Mouse (Mus musculus) midbrain, embryonic 15.5 days (tissue): ENCODE measurements around the gene Dlk1. TPM values are rescaled to one million over a fixed set of nuclear protein-coding genes. Genes with fewer than 3 reads are reported as not detected.

ENCODE experiments used
- ATAC-seq: fragments of 200-750 bp; cut with Nextera tagmentation; replicated peaks from 2 replicates; pipeline ENCODE4 v1.8.0; 2017; ENCODE audit warnings: moderate TSS enrichment
- H3K27ac ChIP-seq: fragments of 300-500 bp; sonication (generic); 2 replicates; pipeline ENCODE4 v1.5.1; 2015; ENCODE audit warnings: mild to moderate bottlenecking, inconsistent platforms
- H3K27me3 ChIP-seq: fragments of 300-500 bp; sonication (generic); replicated peaks from 2 replicates; pipeline ENCODE4 v1.6.1; 2015; ENCODE audit warnings: inconsistent platforms
- H3K36me3 ChIP-seq: fragments of 300-500 bp; sonication (generic); replicated peaks from 2 replicates; pipeline ENCODE4 v1.6.1; 2015; ENCODE audit warnings: inconsistent platforms
- H3K4me1 ChIP-seq: fragments of 300-500 bp; sonication (generic); 2 replicates; pipeline ENCODE4 v1.6.1; 2015; ENCODE audit warnings: inconsistent platforms
- H3K4me2 ChIP-seq: fragments of 300-500 bp; sonication (generic); 2 replicates; pipeline ENCODE4 v1.6.1; 2015; ENCODE audit warnings: inconsistent platforms, mild to moderate bottlenecking, moderate library complexity
- H3K4me3 ChIP-seq: fragments of 300-500 bp; sonication (generic); 2 replicates; pipeline ENCODE4 v1.5.1; 2015; ENCODE audit warnings: mild to moderate bottlenecking, inconsistent platforms
- H3K9ac ChIP-seq: fragments of 300-500 bp; sonication (generic); 2 replicates; pipeline ENCODE4 v1.6.1; 2015; ENCODE audit warnings: mild to moderate bottlenecking, inconsistent platforms
- H3K9me3 ChIP-seq: fragments of 300-500 bp; sonication (generic); 2 replicates; pipeline ENCODE4 v1.6.1; 2016; ENCODE audit warnings: inconsistent platforms
- WGBS: fragments of 180-500 bp; shearing (Covaris S2); methylation state at CpG from one replicate; pipeline ENCODE4 v1.1.7; 2015; ENCODE audit warnings: mixed read lengths; 5-methylcytosine and 5-hydroxymethylcytosine counted together
- polyA plus RNA-seq: library from polyadenylated mRNA; unstranded; fragments of >200 nt; fragmentation: Nextera tagmentation; extraction: Ambion mirVana; gene quantifications from 2 replicates; pipeline ENCODE4 v1.2.1, GENCODE M21; 2015

Dlk1 gene
- polyA plus RNA-seq, 1 experiment from 2014 or later: 76.0 TPM

DNA sequence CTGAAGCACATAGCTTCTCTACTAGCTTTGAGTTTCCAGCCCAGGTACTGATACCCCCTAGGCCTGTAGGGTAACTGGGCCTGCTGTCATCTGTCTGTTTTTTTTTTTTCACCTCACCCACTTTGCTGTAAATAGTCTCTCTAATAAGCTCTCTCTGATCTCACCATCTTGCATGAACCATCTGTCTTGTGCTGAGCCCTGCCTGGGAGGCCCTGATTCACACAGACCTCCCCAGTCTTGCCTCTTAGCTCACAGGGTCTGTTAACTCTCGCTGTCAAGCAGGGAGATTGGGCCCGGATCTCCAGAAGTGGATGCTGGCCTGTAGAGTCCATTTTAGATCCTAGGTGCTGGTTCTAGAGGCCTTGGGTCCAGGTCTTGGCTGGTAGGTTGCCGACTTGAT is 9.3 kb upstream of the Dlk1 start:
- peaks cover 30% of the 10 kb centered on the region for H3K4me1 ChIP-seq
- no peak overlapping the region for H3K4me2 ChIP-seq
- 55% methylated on average over 3 of the region's 3 CpGs for WGBS
- ATAC-seq: no peak
- H3K9me3 ChIP-seq: no peaks in the 10 kb centered on the region
- H3K36me3 ChIP-seq: no peaks in the 10 kb centered on the region
- no peak overlapping the region for H3K4me3 ChIP-seq
- H3K27ac ChIP-seq: no peak overlapping the region
- peaks cover 57% of the 10 kb centered on the region for H3K27me3 ChIP-seq
- no peak overlapping the region for H3K9ac ChIP-seq

DNA sequence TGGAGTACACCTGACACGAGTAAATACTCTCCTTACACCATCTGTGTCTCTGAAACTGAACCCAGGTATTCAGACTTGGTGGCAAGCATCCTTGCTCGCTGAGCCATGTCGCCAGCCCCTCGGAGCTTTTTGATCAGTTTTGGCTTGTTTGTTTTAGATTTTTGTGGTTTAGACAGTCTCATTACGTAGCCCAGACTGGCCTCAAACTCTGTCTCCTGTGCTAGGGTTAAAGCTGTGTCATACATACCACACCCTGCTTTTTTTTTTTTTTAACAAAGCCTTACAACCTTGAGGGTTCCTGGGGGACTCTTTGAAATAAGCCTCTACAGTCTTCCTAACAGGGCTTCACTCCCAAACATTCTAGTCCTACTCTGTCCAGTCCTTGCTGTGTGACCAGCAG is 7.6 kb upstream of the Dlk1 start:
- 53% methylated on average over 5 of the region's 5 CpGs for WGBS
- no peak overlapping the region for H3K4me2 ChIP-seq
- H3K9ac ChIP-seq: no peak overlapping the region
- ATAC-seq: no peak
- H3K9me3 ChIP-seq: no peaks in the 10 kb centered on the region
- H3K4me1 ChIP-seq: peaks cover 27% of the 10 kb centered on the region
- no peaks in the 10 kb centered on the region for H3K36me3 ChIP-seq
- H3K27me3 ChIP-seq: peaks cover 53% of the 10 kb centered on the region
- H3K27ac ChIP-seq: no peak overlapping the region
- no peak overlapping the region for H3K4me3 ChIP-seq

DNA sequence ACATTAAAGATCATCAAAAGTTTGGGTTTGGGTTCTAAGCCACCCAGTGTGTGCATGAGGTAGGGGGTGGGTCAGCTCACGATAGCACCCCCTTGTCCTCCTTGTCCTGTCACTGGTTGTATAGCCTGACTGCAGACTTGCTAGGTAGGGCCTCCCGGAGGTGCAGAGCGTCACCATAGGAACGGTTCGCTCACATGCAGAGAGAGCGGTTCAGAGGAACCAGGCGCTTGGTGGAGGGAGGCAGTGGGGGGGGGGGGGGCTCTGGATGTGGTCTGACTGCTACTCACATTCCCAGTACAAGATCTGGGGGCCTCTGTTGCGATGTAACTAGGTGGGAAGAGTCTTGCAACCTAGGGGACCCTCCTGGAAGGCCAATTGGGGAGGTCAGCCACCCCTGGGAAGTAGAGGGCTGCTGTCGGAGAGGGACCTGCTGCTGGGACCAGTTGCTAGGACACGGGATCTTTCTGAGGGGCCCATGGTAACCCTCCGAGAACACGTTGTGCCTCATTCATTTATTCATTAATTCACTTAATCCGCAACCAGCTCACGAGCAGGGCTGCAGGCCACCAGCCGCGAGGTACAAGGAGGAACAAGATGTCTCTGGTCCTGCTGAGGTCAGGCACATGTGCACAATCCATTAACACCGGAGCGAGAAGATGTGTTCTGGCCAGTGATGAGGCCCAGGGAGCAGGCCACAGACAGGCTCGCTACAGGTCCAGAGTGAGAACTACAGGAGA is 7.0 kb upstream of the Dlk1 start:
- Histone ChIP-seq H3K9me3 (no peaks in the 10 kb centered on the region), H3K27ac (no peak overlapping the region), H3K9ac (no peak overlapping the region), H3K36me3 (no peaks in the 10 kb centered on the region), H3K4me3 (no peak overlapping the region), H3K4me2 (peak overlapping the region; percentile 21), H3K4me1 (peaks cover 31% of the 10 kb centered on the region), H3K27me3 (peaks cover 54% of the 10 kb centered on the region)
- peak; percentile 66 for ATAC-seq
- WGBS: 4% methylated on average over 19 of the region's 19 CpGs

DNA sequence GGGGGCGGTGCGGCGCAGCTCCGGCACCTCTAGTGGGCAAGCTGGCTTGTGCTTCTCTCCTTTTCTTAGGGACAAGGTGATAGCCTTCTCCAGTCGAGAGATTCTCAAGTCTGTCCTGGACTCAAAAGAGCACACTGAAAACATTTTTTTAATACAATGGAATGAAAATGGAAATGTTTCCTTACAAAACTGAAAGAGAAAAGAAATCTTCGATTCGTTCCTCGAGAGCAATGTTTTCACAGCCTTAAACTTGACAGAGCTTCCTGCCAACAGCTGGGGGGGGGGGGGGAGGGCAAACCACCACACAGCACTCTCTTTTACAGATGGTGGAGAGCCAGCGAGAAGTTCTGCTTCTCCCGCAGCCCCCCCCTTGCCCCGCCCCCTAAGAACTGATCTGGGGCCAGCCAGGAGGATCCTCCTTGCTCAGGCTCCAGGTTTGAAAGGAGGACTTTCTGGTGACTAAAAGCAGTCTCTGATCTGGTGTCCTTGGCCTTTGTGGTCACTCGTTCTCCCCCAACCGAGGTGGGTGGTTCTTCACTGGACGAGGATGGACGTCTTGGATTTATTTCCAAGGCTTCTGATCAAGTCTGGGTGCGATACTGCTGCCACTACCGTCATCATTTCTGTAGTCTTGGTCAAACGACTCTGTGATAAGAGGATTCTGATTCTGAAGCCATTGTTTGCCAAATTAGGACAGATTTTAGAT is 6.2 kb upstream of the Dlk1 start:
- H3K27me3 ChIP-seq: peaks cover 56% of the 10 kb centered on the region
- H3K4me1 ChIP-seq: peaks cover 30% of the 10 kb centered on the region
- WGBS: 3% methylated on average over 18 of the region's 18 CpGs
- H3K9ac ChIP-seq: no peak overlapping the region
- no peaks in the 10 kb centered on the region for H3K9me3 ChIP-seq
- peak overlapping the region; percentile 21 for H3K4me2 ChIP-seq
- no peak for ATAC-seq
- H3K36me3 ChIP-seq: no peaks in the 10 kb centered on the region
- H3K4me3 ChIP-seq: no peak overlapping the region
- H3K27ac ChIP-seq: no peak overlapping the region

DNA sequence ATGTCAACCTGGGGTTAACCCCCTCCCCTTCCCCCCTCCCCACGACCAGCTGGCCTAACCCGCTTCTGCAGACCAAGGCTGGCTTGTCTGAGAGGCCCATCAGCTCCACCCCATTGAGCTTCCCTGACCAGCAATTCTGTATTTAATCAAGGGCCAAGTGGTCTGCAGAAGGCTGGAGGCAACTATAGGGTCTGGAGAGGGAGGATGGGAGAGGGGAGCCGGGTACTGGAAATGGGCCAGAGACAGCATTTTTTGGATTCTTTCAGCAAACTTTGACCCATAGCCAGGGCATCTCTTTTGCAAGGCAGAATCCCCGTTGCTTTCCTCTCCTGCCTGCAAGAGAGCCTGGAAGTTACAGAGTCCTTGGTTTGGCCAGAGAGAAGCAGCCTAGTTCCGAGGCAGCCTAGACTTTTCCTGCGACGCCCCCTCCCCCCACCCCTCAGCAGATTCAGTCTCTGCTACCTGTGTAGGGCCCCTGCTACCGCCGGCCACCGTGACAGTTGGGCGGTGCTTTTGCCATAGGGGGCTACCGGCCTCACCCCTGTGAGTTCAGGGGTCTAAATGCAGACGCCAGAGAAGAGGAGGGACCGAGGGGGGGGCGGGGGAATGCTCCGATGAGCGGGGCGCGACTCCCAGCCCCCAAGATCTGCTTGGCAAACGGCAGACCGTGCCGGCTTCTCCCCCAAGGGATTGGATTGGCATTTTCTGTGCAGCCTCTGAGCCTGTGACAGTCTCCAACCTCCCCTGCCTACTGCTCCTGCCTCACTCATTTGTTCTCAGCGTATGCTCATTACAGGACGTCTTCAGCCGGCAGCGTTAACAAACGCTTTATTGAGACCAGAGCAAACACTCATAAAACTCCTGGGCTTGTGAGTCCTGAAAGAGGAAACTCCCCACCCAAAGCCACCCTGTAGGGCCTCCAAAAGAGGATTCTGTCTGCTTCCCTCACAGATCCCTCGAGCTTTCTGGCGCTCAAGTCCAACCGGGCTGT is 2.9 kb upstream of the Dlk1 start:
- Histone ChIP-seq H3K4me3 (peak overlapping the region; percentile 35), H3K4me1 (peaks cover 42% of the 10 kb centered on the region), H3K27ac (no peak overlapping the region), H3K9ac (peak overlapping the region; percentile 44), H3K4me2 (peak overlapping the region; percentile 72), H3K27me3 (peaks cover 68% of the 10 kb centered on the region), H3K9me3 (no peaks in the 10 kb centered on the region), H3K36me3 (no peaks in the 10 kb centered on the region)
- ATAC-seq: no peak
- WGBS: under 1% methylated on average over 30 of the region's 30 CpGs

DNA sequence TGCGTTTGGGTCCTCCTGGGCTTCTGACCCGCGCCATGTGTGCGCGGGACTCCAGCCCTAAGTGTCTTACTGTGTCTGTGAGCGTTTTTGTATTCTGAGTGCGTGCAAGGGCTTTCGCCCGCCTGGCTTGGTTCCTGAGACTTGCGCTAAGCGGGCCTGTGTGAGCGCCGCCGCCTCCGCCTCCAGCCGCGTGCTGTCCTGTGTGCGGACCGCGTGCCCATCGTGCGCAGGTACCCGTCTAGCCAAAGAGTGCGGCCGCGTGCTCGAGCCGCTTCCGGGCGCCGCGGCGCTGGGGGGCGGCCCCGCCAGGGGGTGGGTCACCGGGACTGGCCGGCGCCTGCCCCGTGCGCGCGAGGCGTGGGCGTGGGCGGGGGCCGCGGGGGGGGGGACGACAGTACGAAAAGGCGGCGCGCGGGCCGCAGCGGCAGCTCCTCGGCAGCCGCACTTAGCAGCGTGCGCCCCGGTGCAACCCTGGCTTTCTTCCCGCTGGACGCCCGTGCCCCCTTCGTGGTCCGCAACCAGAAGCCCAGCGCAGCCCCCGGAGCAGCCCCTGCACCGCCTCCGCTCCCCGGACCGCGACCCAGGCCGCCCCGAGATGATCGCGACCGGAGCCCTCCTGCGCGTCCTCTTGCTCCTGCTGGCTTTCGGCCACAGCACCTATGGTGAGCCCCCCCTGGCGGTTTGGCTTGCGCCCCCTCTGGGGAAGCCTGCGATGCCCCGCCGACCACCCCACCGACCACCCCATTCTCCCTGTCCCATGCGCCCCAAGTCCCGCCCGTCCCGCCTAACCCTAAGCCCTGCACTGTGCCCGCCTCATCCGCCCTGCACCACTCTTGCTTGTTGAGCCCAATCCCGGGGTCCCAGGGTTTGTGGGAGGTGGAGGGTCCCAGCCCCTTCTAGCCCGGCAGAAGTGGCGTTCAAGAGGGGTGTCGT is 708 bp downstream of the Dlk1 start:
- ATAC-seq: peak; percentile 64; the same call in 1 of the 2 replicates
- H3K27ac ChIP-seq: 0 out of 2 replicates have a peak overlapping the region, but pooled peaks have one; percentile 3
- peak overlapping the region; percentile 45 for H3K4me3 ChIP-seq
- H3K27me3 ChIP-seq: peaks cover 59% of the 10 kb centered on the region
- no peaks in the 10 kb centered on the region for H3K9me3 ChIP-seq
- 1% methylated on average over 79 of the region's 96 CpGs for WGBS
- peak overlapping the region; percentile 84 for H3K4me2 ChIP-seq
- H3K36me3 ChIP-seq: no peaks in the 10 kb centered on the region
- H3K9ac ChIP-seq: peak overlapping the region; percentile 30; the same call in 1 of the 2 replicates
- H3K4me1 ChIP-seq: peaks cover 47% of the 10 kb centered on the region

DNA sequence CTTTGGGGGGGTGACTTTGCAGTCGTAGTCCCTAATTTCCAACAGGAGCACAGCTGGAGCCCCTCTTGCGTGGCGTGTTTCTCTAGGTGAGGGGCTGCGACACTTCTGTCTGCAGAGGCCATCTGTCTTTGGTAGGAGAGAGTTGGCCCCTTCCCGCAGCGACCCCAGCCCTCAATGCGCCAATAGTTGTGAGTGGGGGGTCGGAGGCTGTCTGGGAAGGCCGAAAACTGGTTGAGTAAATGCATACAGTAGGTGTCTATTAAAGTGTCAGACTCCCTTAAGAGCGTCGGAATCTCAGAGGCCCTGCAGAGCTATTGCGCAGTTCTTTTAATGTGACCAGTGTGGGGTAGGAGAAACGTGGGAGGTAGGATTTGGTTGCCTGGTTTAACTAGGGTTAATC is 1.5 kb downstream of the Dlk1 start:
- no peak for ATAC-seq
- H3K9me3 ChIP-seq: no peaks in the 10 kb centered on the region
- H3K9ac ChIP-seq: no peak overlapping the region
- WGBS: 13% methylated on average over 13 of the region's 13 CpGs
- H3K4me2 ChIP-seq: peak overlapping the region; percentile 84
- no peaks in the 10 kb centered on the region for H3K36me3 ChIP-seq
- H3K27me3 ChIP-seq: peaks cover 54% of the 10 kb centered on the region
- H3K27ac ChIP-seq: 0 out of 2 replicates have a peak overlapping the region, but pooled peaks have one; percentile 3
- peaks cover 55% of the 10 kb centered on the region for H3K4me1 ChIP-seq
- H3K4me3 ChIP-seq: peak overlapping the region; percentile 45

DNA sequence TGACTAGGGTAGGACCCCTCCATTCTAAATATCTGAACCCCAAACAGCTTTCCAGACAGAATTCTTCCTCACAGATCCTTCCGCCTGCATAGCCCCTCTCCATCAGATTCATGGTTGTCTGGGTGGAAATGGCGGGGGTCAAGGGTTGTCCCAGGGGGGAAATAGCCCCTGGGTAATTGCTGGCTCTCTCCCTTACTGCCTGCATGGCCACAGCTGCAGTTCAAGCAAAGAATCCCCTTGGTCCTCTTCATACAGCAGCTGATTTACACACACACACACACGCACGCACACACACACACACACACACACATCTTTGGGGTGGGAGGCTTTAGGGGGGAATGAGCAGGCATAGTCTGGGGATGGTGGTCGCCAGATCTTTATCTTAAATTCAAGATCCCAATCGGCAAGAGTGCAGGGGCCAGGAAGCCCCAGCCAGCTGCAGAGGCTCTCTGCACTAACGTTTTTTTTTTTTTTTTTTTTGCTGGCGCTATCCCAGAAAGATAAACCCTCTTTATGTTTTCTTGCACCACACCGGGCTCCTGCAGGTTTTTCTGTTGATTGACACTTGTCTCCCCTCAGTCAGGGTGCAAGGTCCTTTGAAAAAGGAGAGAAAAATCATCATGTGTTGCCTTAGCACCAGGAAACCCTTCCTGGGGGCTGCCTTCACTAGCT is 4.0 kb downstream of the Dlk1 start:
- Histone ChIP-seq H3K9me3 (no peaks in the 10 kb centered on the region), H3K27me3 (peaks cover 54% of the 10 kb centered on the region), H3K4me1 (peaks cover 47% of the 10 kb centered on the region), H3K27ac (no peak overlapping the region), H3K4me2 (no peak overlapping the region), H3K9ac (no peak overlapping the region), H3K36me3 (no peaks in the 10 kb centered on the region), H3K4me3 (no peak overlapping the region)
- 18% methylated on average over 9 of the region's 9 CpGs for WGBS
- ATAC-seq: no peak

DNA sequence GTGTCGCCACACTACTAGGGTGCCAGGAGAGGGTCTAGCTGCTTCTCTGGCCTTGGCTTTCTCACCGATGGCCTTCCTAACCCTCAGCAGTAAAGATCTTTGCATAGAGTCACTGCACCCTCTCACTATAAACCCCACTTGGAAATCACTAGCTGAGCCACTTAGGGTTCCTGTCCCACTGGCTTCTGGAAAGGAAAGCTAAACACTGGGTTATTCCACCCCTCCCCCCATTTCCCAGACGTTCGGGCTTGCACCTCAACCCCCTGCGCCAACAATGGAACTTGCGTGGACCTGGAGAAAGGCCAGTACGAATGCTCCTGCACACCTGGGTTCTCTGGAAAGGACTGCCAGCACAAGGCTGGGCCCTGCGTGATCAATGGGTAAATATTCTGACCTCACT is 5.2 kb downstream of the Dlk1 start:
- no peak overlapping the region for H3K4me3 ChIP-seq
- ATAC-seq: no peak
- H3K36me3 ChIP-seq: no peaks in the 10 kb centered on the region
- H3K4me1 ChIP-seq: peaks cover 44% of the 10 kb centered on the region
- no peaks in the 10 kb centered on the region for H3K9me3 ChIP-seq
- no peak overlapping the region for H3K4me2 ChIP-seq
- no peak overlapping the region for H3K27ac ChIP-seq
- no peak overlapping the region for H3K9ac ChIP-seq
- peaks cover 47% of the 10 kb centered on the region for H3K27me3 ChIP-seq
- 27% methylated on average over 8 of the region's 8 CpGs for WGBS

DNA sequence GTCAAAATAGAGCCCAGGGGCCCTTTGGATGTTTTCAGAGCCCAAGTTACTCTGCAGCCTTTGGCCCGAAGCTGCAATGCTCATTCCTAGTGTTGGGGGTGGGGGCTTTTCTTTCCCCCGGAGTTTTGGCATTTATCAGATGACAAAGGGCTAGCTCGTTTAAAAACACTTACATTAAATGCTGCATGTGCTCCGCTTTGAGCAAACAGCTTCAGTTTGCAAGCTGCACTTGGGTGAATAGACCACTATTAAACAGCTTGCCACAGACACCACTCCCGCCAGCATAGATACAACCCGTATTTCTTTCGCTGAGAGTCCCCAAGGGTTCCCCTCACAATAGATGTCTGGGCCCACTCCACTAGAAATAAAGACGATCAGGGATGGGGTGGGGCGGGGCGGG is 6.3 kb downstream of the Dlk1 start:
- Histone ChIP-seq H3K4me2 (peak overlapping the region; percentile 34; the same call in 1 of the 2 replicates), H3K4me3 (no peak overlapping the region), H3K9ac (no peak overlapping the region)

More for the DNA sequence above, 6.3 kb downstream of the Dlk1 start:
- ATAC-seq: no peak
- Histone ChIP-seq H3K4me1 (peaks cover 35% of the 10 kb centered on the region), H3K36me3 (no peaks in the 10 kb centered on the region), H3K9me3 (no peaks in the 10 kb centered on the region), H3K27me3 (peaks cover 38% of the 10 kb centered on the region), H3K27ac (no peak overlapping the region)
- 10% methylated on average over 10 of the region's 10 CpGs for WGBS
